Mouse (Mus musculus): ENCODE measurements around the gene Btbd6. TPM values are rescaled to one million over a fixed set of nuclear protein-coding genes. Genes with fewer than 3 reads are reported as not detected.

Gene Btbd6
- polyA plus RNA-seq, 1 experiment from 2014 or later: 27.9 TPM

DNA sequence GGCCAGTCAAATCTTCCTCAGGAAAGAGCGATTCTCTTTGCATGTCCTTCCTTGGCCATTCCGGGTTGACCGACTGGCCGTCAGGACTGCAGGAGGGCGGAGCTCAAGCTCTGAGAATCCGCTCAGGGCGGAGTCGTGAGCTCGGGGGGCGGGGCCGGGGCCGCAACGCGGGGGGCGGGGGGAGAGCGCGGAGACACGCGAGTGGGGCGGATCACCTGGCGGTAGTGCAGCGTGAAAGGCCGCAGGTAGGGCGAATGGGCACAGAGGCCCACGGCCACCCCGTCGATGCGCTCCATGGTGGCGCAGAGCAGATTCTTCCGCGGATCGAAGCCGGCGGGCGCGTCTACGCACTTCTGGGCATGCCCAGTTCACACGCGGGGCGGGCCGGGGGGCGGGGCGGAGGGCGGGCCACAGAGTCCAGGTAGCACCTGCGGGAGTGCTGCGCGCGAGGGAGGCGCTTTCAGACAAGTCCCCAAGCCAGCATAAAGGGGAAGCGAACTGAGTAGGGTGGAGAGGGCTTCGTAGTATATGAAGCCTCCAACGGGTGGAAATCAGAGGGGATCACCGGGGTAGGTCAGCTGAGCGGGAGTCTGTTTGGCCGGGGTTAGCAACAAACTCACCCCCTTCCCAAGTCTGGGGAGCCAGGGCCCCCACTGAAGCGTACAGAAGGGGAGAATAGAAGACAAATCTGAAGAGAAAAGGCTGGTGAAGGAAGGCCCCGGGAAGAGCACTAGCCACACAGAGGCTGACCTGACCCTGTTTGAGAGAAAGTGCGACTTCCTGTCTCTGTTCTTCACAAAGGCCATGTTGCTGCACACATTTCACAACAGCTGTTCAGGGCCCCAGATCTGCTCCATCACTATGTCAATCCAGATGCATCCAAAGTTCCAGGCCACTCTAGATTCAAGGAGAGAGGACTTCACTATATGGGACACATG, 34.2 kb upstream of the Btbd6 start, which contains the start of gene Nudt14:
Nudt14 (minus strand) TSS at position 349 of the 938 bp plus-strand sequence.
- DNase-seq (ENCODE audit: low spot score): peak; percentile 88
- Histone ChIP-seq H3K4me1 (peaks cover 55% of the 10 kb centered on the region), H3K36me3 (no peaks in the 10 kb centered on the region), H3K4me3 (peak within 1 kb of the TSS; percentile 89), H3K27me3 (ENCODE audit: low read depth, poor library complexity, severe bottlenecking) (no peaks in the 10 kb centered on the region), H3K27ac (peak within 1 kb of the TSS; percentile 96), H3K9me3 (replicated peaks) (no peaks in the 10 kb centered on the region)
- WGBS: 2% methylated on average over 58 of the region's 58 CpGs

DNA sequence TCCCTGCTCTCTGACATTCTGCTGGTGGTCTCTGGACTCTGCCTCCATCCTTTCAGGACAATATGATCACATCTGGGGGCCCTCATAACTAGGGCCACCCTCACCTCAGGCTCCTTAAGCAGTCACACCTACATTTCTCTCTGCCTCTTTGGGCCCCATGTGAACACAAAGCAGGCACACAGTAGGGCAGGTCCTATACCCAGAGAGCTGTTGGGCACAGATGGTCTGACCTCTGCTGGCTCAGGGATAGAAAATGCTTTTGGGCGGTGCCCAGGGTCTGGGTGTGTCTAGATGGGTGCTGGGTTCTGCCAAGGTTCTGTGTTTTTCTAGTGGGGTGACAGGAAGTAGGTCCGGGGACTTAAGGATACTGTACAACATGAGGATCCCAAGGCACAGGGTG, 32.6 kb upstream of the Btbd6 start:
- no peak overlapping the region for H3K4me3 ChIP-seq
- WGBS: 84% methylated on average over 2 of the region's 2 CpGs
- DNase-seq (ENCODE audit: low spot score): no peak
- H3K4me1 ChIP-seq: peaks cover 52% of the 10 kb centered on the region
- no peak overlapping the region for H3K27ac ChIP-seq
- no peaks in the 10 kb centered on the region for H3K9me3 ChIP-seq (replicated peaks)
- H3K27me3 ChIP-seq (ENCODE audit: low read depth, poor library complexity, severe bottlenecking): no peaks in the 10 kb centered on the region
- no peaks in the 10 kb centered on the region for H3K36me3 ChIP-seq

DNA sequence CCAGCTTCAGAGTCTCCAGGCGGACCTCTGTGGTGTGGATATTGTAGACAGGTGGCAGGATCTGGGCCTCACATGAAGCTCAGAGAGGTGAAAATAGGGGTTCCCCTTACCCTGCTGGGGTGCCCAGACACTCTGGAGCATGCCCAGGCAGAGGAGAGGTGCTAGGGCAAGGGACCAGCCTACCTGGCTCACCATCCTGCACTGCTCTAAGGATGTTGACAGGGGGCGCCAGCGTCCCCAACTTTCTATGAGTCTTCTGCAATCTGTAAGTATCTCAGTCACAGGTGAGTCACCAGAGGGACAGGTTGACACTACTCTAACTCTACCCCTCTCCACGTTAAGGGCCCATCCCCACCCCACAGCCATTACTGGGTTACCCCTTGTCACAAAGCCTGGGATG, 29.0 kb upstream of the Btbd6 start:
- Histone ChIP-seq H3K27me3 (ENCODE audit: low read depth, poor library complexity, severe bottlenecking) (no peaks in the 10 kb centered on the region), H3K27ac (peak overlapping the region; percentile 22; the same call in 1 of the 2 replicates), H3K36me3 (no peaks in the 10 kb centered on the region), H3K4me3 (no peak overlapping the region), H3K9me3 (replicated peaks) (no peaks in the 10 kb centered on the region), H3K4me1 (peaks cover 54% of the 10 kb centered on the region)
- 29% methylated on average over 4 of the region's 4 CpGs for WGBS
- no peak for DNase-seq (ENCODE audit: low spot score)

DNA sequence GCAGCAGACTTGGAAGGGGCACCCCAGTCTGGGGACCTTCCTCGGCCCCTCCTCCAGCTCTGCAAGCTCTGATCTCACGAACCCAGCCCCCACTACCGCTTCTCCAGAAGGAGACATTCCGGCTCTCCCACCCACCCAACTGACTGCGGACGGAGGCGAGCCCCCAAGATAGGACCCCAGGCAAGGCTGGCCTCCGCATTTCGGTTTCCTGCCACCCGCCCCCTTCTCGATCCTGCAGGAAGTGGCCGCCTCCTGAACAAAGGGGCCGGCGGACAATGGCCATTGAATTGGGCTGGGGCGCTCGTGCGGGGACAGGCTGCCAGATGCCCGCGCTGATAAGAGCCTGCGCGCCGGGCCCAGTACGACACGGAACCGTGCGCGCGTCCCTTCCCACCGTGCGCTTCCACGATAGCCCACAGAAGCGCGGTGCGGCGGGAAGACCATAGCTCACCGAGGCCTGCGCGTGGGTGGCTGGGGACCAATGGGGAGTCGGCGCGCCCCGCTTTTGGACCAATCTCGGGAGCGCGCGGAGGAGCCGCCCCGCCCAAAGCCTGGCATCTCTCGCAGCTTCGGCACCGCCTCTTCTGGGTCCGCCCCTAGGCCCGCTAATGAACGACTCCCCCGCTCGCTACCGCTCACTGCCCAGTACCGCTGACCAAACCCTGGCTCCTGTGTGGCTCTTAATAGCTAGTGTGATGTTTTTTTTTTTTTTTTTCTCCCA, 26.1 kb upstream of the Btbd6 start:
- Histone ChIP-seq H3K4me1 (peaks cover 56% of the 10 kb centered on the region), H3K4me3 (peak overlapping the region; percentile 69), H3K27ac (peak overlapping the region; percentile 96), H3K9me3 (replicated peaks) (no peaks in the 10 kb centered on the region), H3K27me3 (ENCODE audit: low read depth, poor library complexity, severe bottlenecking) (no peaks in the 10 kb centered on the region), H3K36me3 (no peaks in the 10 kb centered on the region)
- WGBS: under 1% methylated on average over 58 of the region's 58 CpGs
- DNase-seq (ENCODE audit: low spot score): peak; percentile 91

DNA sequence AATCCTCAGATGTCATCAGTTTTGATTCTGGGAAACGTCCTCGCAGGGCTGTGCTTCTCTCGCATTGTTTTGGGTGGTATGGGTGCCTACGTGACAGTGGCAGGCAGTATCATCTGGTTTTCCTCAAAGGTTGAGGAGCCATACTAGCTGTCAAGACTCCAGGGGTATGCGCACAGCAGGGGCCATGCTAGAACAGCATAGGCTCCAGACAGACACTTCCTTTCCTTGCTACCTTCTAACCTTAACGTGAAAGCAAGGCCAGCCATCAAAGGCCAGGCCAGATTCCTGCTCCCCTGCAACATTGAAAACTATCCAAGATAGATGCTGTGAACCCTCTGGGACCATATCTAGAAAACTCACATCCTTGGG, 25.5 kb upstream of the Btbd6 start:
- WGBS: 9% methylated on average over 6 of the region's 6 CpGs
- no peaks in the 10 kb centered on the region for H3K36me3 ChIP-seq
- H3K9me3 ChIP-seq (replicated peaks): no peaks in the 10 kb centered on the region
- peak overlapping the region; percentile 96 for H3K27ac ChIP-seq
- no peaks in the 10 kb centered on the region for H3K27me3 ChIP-seq (ENCODE audit: low read depth, poor library complexity, severe bottlenecking)
- no peak for DNase-seq (ENCODE audit: low spot score)
- peak overlapping the region; percentile 69 for H3K4me3 ChIP-seq
- H3K4me1 ChIP-seq: peaks cover 56% of the 10 kb centered on the region

DNA sequence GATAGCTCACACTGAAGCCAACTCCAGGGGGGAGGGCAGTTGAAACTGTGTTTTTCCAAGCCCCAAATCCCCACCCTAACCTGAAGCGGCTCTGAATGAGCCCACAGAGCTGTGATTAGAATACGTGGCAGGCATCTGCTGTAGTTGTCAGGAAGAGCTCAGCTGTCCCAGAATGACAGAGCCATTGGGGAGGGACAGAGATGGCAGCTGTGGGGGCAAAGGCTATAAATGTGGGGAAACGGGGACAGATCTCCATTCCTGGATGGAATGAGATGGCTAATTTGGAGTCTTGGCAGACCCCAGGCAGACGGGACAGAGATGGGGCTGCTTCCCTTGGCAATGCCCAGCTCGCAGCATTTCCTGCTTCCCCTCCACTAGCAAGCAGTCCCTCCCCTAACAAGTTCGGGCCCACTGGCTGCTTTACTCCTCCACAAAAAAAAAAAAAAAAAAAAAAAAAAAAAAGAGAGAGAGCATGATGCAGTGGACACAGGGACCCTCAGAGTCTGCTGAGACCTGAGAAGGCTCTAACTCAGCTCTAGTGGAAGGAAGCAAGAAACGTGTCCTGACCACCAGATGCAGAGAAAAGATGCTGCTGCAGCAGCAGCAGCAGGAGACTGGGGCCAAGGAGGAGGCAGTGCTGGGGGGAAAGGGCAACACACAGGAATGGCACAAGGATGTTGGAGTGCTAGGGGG, 25.0 kb upstream of the Btbd6 start:
- Histone ChIP-seq H3K9me3 (replicated peaks) (no peaks in the 10 kb centered on the region), H3K36me3 (peaks cover 1% of the 10 kb centered on the region; the same call in 1 of the 2 replicates), H3K27ac (peak overlapping the region; percentile 96), H3K27me3 (ENCODE audit: low read depth, poor library complexity, severe bottlenecking) (no peaks in the 10 kb centered on the region), H3K4me3 (peak overlapping the region; percentile 69), H3K4me1 (peaks cover 58% of the 10 kb centered on the region)
- WGBS: 36% methylated on average over 7 of the region's 7 CpGs
- DNase-seq (ENCODE audit: low spot score): no peak

DNA sequence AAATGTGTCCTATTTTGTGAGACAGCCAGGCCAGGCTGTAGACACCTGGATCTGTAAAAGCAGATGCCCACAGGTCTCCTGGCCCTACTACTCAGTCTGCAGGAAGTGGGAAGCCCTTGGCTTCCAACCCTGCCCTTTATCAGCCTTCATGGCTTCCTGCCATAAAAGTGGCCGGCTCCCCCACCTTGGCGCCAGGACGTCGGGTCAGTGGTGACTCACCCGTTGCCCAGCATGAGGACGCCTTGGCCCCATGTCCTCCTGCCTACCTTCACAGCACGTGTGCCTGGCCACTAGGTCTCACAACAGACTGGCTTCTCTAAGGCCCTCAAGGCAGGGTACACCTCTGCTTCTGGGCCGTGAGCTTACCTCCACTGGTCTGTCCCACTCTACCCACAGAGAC, 23.8 kb upstream of the Btbd6 start:
- peaks cover 9% of the 10 kb centered on the region; the same call in 1 of the 2 replicates for H3K36me3 ChIP-seq
- DNase-seq (ENCODE audit: low spot score): no peak
- WGBS: 69% methylated on average over 8 of the region's 8 CpGs
- no peaks in the 10 kb centered on the region for H3K9me3 ChIP-seq (replicated peaks)
- H3K27me3 ChIP-seq (ENCODE audit: low read depth, poor library complexity, severe bottlenecking): no peaks in the 10 kb centered on the region
- peaks cover 60% of the 10 kb centered on the region for H3K4me1 ChIP-seq
- peak overlapping the region; percentile 53 for H3K27ac ChIP-seq
- no peak overlapping the region for H3K4me3 ChIP-seq

DNA sequence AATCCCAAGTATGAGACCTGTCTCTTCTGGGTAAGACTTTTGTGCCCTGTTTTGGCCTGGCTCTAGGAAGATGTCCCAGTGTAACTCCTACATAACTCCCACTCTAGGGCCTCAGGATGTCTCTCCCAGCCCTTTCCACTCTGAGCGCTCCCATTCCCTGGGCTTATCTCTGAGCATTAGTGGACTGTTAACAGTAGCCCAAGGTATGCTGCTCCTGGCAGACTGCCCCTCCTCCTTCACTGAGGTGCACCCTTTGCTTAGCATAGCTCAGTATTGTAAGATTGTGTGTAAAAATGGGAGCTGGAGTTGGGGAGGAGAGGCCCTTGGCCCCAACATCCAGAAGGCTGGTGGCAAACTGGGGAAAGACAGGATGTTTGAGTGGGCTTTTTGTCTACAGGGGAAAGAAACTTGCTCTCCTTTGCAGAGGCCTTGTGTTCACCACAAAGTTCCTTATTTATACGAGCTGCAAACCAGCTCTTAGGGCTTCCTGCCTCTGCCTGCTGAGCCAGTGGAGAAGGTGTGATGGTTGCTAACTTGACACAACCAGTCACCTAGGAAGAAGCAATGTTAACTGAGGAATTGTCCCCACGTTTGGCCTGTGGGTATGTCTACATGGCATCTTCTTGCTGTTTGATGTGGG, 23.2 kb upstream of the Btbd6 start:
- DNase-seq (ENCODE audit: low spot score): no peak
- H3K36me3 ChIP-seq: peaks cover 15% of the 10 kb centered on the region; the same call in 1 of the 2 replicates
- H3K9me3 ChIP-seq (replicated peaks): no peaks in the 10 kb centered on the region
- no peaks in the 10 kb centered on the region for H3K27me3 ChIP-seq (ENCODE audit: low read depth, poor library complexity, severe bottlenecking)
- no peak overlapping the region for H3K4me3 ChIP-seq
- 75% methylated on average over 3 of the region's 3 CpGs for WGBS
- peak overlapping the region; percentile 53; the same call in 1 of the 2 replicates for H3K27ac ChIP-seq
- H3K4me1 ChIP-seq: peaks cover 54% of the 10 kb centered on the region

DNA sequence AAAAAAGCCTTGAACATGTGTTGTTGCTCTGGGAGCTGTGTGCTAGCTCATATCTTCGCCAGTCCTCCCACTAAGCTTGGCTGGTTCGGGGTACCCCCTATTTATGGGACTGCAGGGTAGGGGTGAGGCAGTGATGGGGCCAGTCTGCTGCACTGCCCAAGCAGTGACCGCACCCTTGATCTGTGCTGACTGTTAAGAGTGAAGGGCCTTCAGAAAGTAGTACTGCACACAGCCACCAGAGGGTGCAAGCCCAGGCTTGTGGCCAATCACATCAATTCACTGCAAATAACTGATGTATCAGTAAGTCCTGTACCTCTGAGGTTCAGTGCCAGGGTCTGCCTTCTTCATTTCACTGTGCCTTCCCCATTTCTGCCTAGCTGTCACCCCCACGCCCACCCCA, 20.5 kb upstream of the Btbd6 start:
- H3K4me1 ChIP-seq: peaks cover 27% of the 10 kb centered on the region

DNA sequence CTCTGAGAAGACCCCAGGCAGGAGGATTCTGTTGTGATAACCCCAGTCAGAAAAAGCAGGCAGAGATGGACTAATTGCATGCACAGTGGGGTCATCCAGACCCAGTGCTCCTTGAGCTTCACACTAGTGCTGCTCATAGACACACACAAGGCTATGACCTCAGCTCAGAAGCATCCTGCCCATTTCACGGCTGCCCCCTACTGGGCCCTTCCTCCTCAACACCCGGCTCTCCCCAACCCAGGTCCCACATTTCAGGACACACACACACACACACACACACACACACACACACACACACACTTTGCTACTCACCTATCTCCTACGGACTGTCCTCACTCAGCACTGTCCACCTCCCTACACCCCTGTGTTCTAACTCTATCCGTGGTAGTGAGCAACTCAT, 18.0 kb upstream of the Btbd6 start:
- H3K36me3 ChIP-seq: peaks cover 67% of the 10 kb centered on the region
- no peaks in the 10 kb centered on the region for H3K27me3 ChIP-seq (ENCODE audit: low read depth, poor library complexity, severe bottlenecking)
- H3K4me1 ChIP-seq: peaks cover 4% of the 10 kb centered on the region; the same call in 1 of the 2 replicates
- no peak for DNase-seq (ENCODE audit: low spot score)
- H3K27ac ChIP-seq: no peak overlapping the region
- no peak overlapping the region for H3K4me3 ChIP-seq
- no peaks in the 10 kb centered on the region for H3K9me3 ChIP-seq (replicated peaks)
- 52% methylated on average over 4 of the region's 4 CpGs for WGBS

More for the DNA sequence above, 20.5 kb upstream of the Btbd6 start:
- WGBS: 41% methylated on average over 4 of the region's 4 CpGs
- Histone ChIP-seq H3K36me3 (peaks cover 42% of the 10 kb centered on the region), H3K9me3 (replicated peaks) (no peaks in the 10 kb centered on the region), H3K4me3 (no peak overlapping the region), H3K27me3 (ENCODE audit: low read depth, poor library complexity, severe bottlenecking) (no peaks in the 10 kb centered on the region), H3K27ac (no peak overlapping the region)
- peak; percentile 79 for DNase-seq (ENCODE audit: low spot score)

DNA sequence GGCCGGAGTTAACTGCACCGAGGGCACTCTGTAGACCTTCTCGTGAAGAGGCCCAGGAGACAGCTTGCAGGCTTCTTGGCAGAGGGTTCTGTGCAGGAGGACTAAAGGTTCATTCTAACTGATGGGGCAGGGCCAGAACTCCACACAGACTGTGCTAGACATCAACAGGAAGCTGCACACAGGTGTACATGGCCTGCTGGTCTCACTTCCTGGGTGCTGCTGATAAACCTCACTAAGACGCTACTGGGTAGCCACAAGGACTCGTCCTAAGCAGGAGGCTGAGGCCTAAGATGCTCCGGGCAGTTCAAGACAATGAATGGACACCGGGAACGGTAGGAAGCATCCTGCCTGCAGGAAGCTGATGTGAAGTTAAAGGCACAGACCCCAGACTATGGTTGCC, 16.9 kb upstream of the Btbd6 start:
- peaks cover 4% of the 10 kb centered on the region; the same call in 1 of the 2 replicates for H3K4me1 ChIP-seq
- WGBS: 92% methylated on average over 8 of the region's 8 CpGs
- no peaks in the 10 kb centered on the region for H3K9me3 ChIP-seq (replicated peaks)
- peaks cover 78% of the 10 kb centered on the region for H3K36me3 ChIP-seq
- no peak overlapping the region for H3K4me3 ChIP-seq
- no peaks in the 10 kb centered on the region for H3K27me3 ChIP-seq (ENCODE audit: low read depth, poor library complexity, severe bottlenecking)
- no peak overlapping the region for H3K27ac ChIP-seq
- DNase-seq (ENCODE audit: low spot score): no peak

DNA sequence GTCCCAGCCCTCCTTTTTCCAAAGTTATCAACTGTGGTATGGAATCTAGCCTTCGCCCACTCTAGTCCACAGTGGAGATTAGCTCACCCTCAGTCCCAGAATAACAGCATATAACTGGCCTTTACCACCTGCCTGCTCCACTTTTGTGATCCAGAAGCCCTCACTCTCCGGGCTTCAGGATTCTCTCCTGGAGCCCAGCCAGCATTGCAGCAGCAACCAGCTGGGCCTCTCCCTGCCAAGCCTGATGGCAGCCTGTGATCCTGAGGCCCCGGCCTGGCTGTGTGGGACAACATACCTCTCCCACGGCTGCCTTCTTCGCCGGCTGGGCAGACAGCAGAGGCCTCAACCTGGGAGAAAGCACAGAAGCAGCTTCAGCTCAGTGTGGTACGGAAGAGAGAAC, 14.9 kb upstream of the Btbd6 start:
- H3K4me3 ChIP-seq: no peak overlapping the region
- no peaks in the 10 kb centered on the region for H3K27me3 ChIP-seq (ENCODE audit: low read depth, poor library complexity, severe bottlenecking)
- no peaks in the 10 kb centered on the region for H3K9me3 ChIP-seq (replicated peaks)
- H3K27ac ChIP-seq: no peak overlapping the region
- 91% methylated on average over 7 of the region's 7 CpGs for WGBS
- DNase-seq (ENCODE audit: low spot score): no peak
- H3K36me3 ChIP-seq: peaks cover 95% of the 10 kb centered on the region
- 0 out of 2 replicates have a peak, but pooled peaks cover 1% of the 10 kb centered on the region for H3K4me1 ChIP-seq

Data from limb, embryonic 10.5 days (tissue).